Mouse (Mus musculus): ENCODE measurements at regions not wholly inside any gene's neighbourhood (a gene's known extent, or its start where the extent isn't known, plus 50 kb on each side); places are given as distances from the start of the nearest gene placed in this dataset.

DNA sequence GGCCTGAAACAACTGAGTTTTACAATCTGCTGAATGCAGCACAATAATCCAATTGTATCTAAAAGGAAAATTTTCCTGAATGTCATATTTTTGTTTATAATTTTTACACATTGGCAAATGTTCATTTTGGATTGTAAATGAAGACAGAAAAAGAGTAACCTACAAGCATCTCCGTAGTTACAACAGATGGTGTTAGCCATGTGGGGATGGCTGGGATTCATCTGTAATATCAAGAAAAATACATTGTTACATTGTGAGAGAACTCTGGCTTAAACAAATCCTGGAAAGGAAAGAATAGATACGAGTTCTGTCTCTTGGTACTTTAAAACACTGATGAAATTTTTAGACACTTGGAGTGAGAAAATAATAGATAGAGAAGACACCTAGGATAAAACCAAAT, 1106.0 kb downstream of the Grm8 start:
- DNase-seq (ENCODE audit: low read depth, low spot score): peak; percentile 14

DNA sequence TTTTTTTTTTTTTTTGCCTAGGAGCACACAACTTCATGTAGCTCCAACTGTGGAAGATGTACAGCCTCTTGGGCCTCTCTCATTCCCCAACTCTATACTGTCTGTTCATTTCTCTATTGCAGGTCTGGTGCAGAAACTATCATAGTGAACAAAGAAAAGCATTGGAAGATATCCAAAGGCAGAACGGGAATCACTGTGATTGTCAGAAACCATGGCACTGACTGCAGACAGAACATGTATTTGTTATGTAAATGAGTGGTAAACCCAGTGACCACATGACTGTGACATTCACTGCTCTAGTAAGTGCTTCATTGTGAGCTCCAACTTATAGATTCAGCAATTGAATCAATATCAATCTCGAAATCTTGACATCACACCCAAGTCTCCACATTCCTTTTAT, 1106.6 kb downstream of the Grm8 start:
- no peak for DNase-seq (ENCODE audit: low read depth, low spot score)

DNA sequence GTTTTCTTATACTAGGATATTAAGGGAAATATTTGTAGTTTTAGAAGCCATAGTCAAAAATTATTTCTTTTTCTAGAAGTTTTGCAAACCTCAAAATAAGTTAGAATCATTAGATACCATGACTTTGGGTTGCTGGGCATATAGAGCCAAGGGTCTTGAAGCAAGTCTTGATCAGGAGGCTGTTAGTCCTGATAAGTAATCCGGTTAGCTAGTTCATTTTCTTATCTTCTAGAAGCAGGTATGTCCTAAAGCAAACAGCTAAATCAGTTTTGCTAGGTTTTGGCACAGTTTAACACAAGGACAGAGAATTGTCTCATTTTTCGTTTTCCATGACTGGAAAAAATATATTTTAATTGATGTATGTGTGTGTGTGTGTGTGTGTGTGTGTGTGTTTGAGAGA, 1113.3 kb downstream of the Grm8 start:
- no peak for DNase-seq (ENCODE audit: low read depth, low spot score)

DNA sequence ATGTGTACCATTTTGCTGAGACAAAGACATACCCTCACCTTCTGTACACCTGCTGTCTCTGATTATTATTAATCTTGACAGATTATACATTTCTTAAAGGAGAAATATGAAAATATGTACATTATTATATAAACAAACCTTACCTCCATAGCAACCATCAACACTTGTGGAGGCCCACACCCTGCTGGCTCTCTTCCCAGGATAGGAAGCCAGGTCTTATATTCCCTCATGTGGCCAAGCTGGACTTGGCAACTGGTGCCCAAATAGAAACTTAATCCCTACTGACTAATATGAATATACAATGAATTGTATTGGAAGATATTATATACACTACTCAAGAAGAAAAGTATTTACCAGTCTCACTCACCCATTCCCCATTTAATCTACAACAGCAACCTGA, 1120.5 kb downstream of the Grm8 start:
- no peak for DNase-seq (ENCODE audit: low read depth, low spot score)

DNA sequence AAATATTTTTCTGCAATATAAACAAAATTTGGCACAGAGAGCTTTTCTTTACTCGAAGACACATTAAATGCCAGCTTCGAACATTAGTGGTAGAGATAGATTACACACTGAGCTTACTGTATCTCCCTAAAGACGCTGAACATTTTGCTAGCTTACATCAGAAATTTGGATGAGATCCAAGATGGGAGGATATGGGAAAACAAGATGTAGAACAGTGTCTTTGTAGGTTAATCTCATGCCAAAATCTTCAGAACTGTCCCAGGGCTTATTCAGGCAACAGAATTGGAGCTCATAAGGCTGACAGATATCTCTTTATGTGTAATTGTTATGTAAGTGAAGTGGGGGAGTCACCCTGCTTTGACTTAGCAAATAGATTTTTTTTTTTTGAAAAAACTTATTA, 1158.4 kb downstream of the Grm8 start:
- peak; percentile 12 for DNase-seq (ENCODE audit: low read depth, low spot score)

DNA sequence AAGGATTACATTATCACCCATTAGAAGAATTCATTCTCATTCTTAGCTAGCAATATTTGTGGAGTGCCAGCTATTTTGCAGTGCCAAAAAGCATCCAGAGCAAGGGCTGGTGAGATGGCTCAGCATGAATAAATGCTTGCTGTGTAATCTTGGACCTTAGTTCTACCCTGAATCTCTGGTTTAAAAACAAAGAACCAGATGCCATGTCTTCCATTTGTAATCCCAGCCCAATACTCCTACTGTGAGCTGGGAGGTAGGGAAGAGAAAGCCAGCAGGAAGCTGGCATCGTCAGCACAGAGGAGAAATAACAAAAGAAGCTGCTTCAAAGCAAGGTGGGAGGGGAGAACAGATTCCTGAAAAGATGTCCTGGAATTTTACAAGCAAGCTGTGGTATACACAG, 1140.1 kb upstream of the Pot1a start:
- DNase-seq (ENCODE audit: low read depth, low spot score): no peak

Measured in brain, embryonic 18.5 days (tissue).